Mouse (Mus musculus) ES-E14 (cell line): ENCODE data around the gene Nsa2. TPM values are rescaled to one million over a fixed set of nuclear protein-coding genes. Genes with fewer than 3 reads are reported as not detected.
A peak's percentile ranks its signal among the peaks of the same experiment; 100 is the strongest.

Source experiments
- DNase-seq: peaks from one replicate; pipeline ENCODE4 v3.0.0-alpha.2; 2013; ENCODE audit warnings: low read depth, low spot score
- H3K27ac ChIP-seq: 2 replicates; pipeline ENCODE4 v1.5.1; 2012; ENCODE audit warnings: low read depth, mild to moderate bottlenecking, low read length, moderate library complexity, mixed read lengths; ENCODE audit not compliant: poor library complexity, insufficient read depth, severe bottlenecking
- H3K36me3 ChIP-seq: 2 replicates; pipeline ENCODE4 v1.6.1; 2012; ENCODE audit warnings: mild to moderate bottlenecking, low read length, moderate library complexity, mixed read lengths; ENCODE audit not compliant: control insufficient read depth, poor library complexity, insufficient read depth, severe bottlenecking
- H3K4me1 ChIP-seq, 2 experiments: fragments of 150-350 bp in 1 of 2; sonication (generic) in 1 of 2; 2 replicates each; pipeline ENCODE4 v1.6.1; 2012; ENCODE audit warnings: low read length in 2 of 2, mild to moderate bottlenecking in 1 of 2, mixed read lengths in 1 of 2; ENCODE audit not compliant: control insufficient read depth in 2 of 2, insufficient read depth in 2 of 2, poor library complexity in 1 of 2
- H3K4me3 ChIP-seq, 2 experiments: fragments of 150-350 bp in 1 of 2; sonication (generic) in 1 of 2; 2 replicates each; pipeline ENCODE4 v1.5.1; 2012; ENCODE audit warnings: low read length in 2 of 2, low read depth in 1 of 2, mild to moderate bottlenecking in 1 of 2, mixed read lengths in 1 of 2; ENCODE audit not compliant: insufficient read depth in 1 of 2, poor library complexity in 1 of 2, severe bottlenecking in 1 of 2
- H3K9ac ChIP-seq: 2 replicates; pipeline ENCODE4 v1.6.1; 2012; ENCODE audit warnings: low read depth, mild to moderate bottlenecking, low read length, mixed read lengths; ENCODE audit not compliant: poor library complexity, insufficient read depth, severe bottlenecking
- H3K9me3 ChIP-seq: fragments of 150-350 bp; sonication (generic); 2 replicates; pipeline ENCODE4 v1.6.1; 2012; ENCODE audit warnings: low read depth, mild to moderate bottlenecking, low read length; ENCODE audit not compliant: control insufficient read depth, insufficient read depth
- CHD2 ChIP-seq: IDR thresholded peaks from 2 replicates; pipeline ENCODE4 v1.6.1; 2014; ENCODE audit warnings: mild to moderate bottlenecking, low read depth, low read length, inconsistent platforms
- HCFC1 ChIP-seq: IDR thresholded peaks from 2 replicates; pipeline ENCODE4 v1.6.1; 2012; ENCODE audit warnings: low read length, inconsistent platforms, borderline replicate concordance; ENCODE audit not compliant: insufficient read depth
- MAFK ChIP-seq: IDR thresholded peaks from 2 replicates; pipeline ENCODE4 v1.6.1; 2014; ENCODE audit warnings: mild to moderate bottlenecking, low read depth, low read length, inconsistent platforms; ENCODE audit not compliant: insufficient read depth
- ZC3H11A ChIP-seq: IDR thresholded peaks from 2 replicates; pipeline ENCODE4 v1.6.1; 2012; ENCODE audit warnings: low read depth, mild to moderate bottlenecking, inconsistent platforms, low read length, borderline replicate concordance
- ZNF384 ChIP-seq: IDR thresholded peaks from 2 replicates; pipeline ENCODE4 v1.6.1; 2012; ENCODE audit warnings: low read depth, low read length, inconsistent platforms
- in situ Hi-C, 2 experiments: fragments of 600-800 bp; cut with MboI; formaldehyde crosslinking; loops; one replicate each; pipeline ENCODE4 v1.15.1; 2025; ENCODE audit warnings: low sequenced_read_pairs in 2 of 2, inconsistent platforms in 1 of 2; ENCODE audit not compliant: unreplicated experiment in 2 of 2
- total RNA-seq: library from RNA; depleted of rRNA; stranded (reverse); fragments of 300-350 nt; gene quantifications from 2 replicates; pipeline ENCODE4 v1.2.3, GENCODE M21; 2012

Nsa2 gene
- total RNA-seq, 1 experiment = 116 TPM

DNA sequence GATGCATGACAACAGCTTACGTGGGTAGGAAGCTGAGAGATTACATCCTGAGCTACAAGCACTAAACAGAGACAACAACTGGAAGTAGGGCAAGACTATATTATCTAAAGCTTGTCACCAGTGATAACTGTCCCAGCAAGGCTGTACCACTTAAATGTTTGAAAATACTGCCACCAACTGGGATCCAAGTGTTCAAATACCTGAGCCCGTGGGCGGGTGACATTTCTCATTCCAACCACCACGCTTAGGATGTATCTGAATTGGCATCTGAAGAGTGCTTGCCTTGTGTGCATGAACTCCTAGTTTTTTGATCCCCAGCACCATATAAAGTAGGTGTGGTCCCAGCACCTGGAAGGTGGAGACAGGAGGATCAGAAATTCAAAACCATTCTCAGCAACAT, 42.0 kb downstream of the Nsa2 start:
- no peak for TF ChIP-seq MAFK
- TF ChIP-seq HCFC1 = no peak
- TF ChIP-seq ZNF384 = no peak
- TF ChIP-seq ZC3H11A = no peak
- no peak for TF ChIP-seq CHD2

GRCm38 (mm10) chr13:97088183-97088582, 49.6 kb downstream of the Nsa2 start:
- no peak overlapping the region; the same call in 1 of the 2 replicates for H3K9ac ChIP-seq
- in situ Hi-C loops = no loop called here

More for the DNA sequence above, 42.0 kb downstream of the Nsa2 start:
- no peak overlapping the region for H3K9ac ChIP-seq
- H3K36me3 ChIP-seq = peaks cover 23% of the 10 kb centered on the region
- no peak overlapping the region for H3K4me3 ChIP-seq
- H3K9me3 ChIP-seq = no peaks in the 10 kb centered on the region
- H3K27ac ChIP-seq = no peak overlapping the region
- DNase-seq = no peak
- in situ Hi-C loops = no loop called here
- peaks cover 4% of the 10 kb centered on the region in 2 experiments for H3K4me1 ChIP-seq

GRCm38 (mm10) chr13:97087421-97087820, 50.3 kb downstream of the Nsa2 start:
- no peak for DNase-seq
- Histone ChIP-seq H3K27ac (peak overlapping the region; percentile 63; the same call in 1 of the 2 replicates), H3K4me3 (peak overlapping the region in 1 of 2 experiments; percentile 2; a peak in 1 of 4 replicates), H3K9me3 (no peaks in the 10 kb centered on the region), H3K9ac (peak overlapping the region; percentile 46; the same call in 1 of the 2 replicates), H3K4me1 (peaks cover 8 to 15% of the 10 kb centered on the region in 2 experiments), H3K36me3 (peaks cover 6% of the 10 kb centered on the region; the same call in 1 of the 2 replicates)
- TF ChIP-seq CHD2 (no peak), HCFC1 (no peak)
- in situ Hi-C loops = no loop called here

More at GRCm38 (mm10) chr13:97088183-97088582, 49.6 kb downstream of the Nsa2 start:
- Histone ChIP-seq H3K36me3 (peaks cover 6% of the 10 kb centered on the region; the same call in 1 of the 2 replicates), H3K9me3 (no peaks in the 10 kb centered on the region), H3K27ac (peak overlapping the region; percentile 17; the same call in 1 of the 2 replicates), H3K4me3 (no peak overlapping the region), H3K4me1 (peaks cover 5 to 10% of the 10 kb centered on the region in 2 experiments)
- no peak for DNase-seq
- no peak for TF ChIP-seq MAFK
- TF ChIP-seq CHD2 = no peak
- TF ChIP-seq ZC3H11A = no peak

GRCm38 (mm10) chr13:97086316-97086715, 51.4 kb downstream of the Nsa2 start:
- Histone ChIP-seq H3K4me3 (no peak overlapping the region), H3K36me3 (peaks cover 2% of the 10 kb centered on the region; the same call in 1 of the 2 replicates), H3K9ac (no peak overlapping the region), H3K27ac (no peak overlapping the region; the same call in 1 of the 2 replicates), H3K4me1 (peaks cover 10 to 17% of the 10 kb centered on the region in 2 experiments), H3K9me3 (no peaks in the 10 kb centered on the region)
- DNase-seq = no peak
- TF ChIP-seq ZC3H11A (no peak), ZNF384 (peak; percentile 14; the same call in 1 of the 2 replicates)
- in situ Hi-C loops = no loop called here

- in situ Hi-C loops = no loop called here
- DNase-seq = no peak
- Histone ChIP-seq H3K4me1 (peaks cover 10 to 19% of the 10 kb centered on the region in 2 experiments; a peak in 3 of 4 replicates), H3K27ac (no peak overlapping the region; the same call in 1 of the 2 replicates), H3K4me3 (no peak overlapping the region), H3K9me3 (no peaks in the 10 kb centered on the region), H3K9ac (no peak overlapping the region), H3K36me3 (peaks cover 10% of the 10 kb centered on the region)
- TF ChIP-seq ZNF384 (no peak), HCFC1 (no peak), ZC3H11A (no peak), MAFK (no peak), CHD2 (no peak)
Measured at GRCm38 (mm10) chr13:97082432-97082831, 55.3 kb downstream of the Nsa2 start.
